Mouse (Mus musculus) embryonic facial prominence, embryonic 11.5 days (tissue): ENCODE measurements around the gene Dab1. TPM values are rescaled to one million over a fixed set of nuclear protein-coding genes. Genes with fewer than 3 reads are reported as not detected.
A peak's percentile ranks its signal among the peaks of the same experiment; 100 is the strongest.

Experiments used
- ATAC-seq: fragments of 200-750 bp; cut with Nextera tagmentation; replicated peaks from 2 replicates; pipeline ENCODE4 v1.8.0; 2017; ENCODE audit warnings: low read depth; ENCODE audit not compliant: insufficient number of reproducible peaks, low FRiP score, low TSS enrichment
- DNase-seq: peaks from one replicate; pipeline ENCODE4 v3.0.0-alpha.2; 2015; ENCODE audit warnings: low spot score
- H3K27ac ChIP-seq: fragments of 300-500 bp; sonication (generic); replicated peaks from 2 replicates; pipeline ENCODE4 v1.5.1; 2014; ENCODE audit warnings: mild to moderate bottlenecking, low read depth, low read length, control low read depth
- H3K27me3 ChIP-seq: fragments of 300-500 bp; sonication (generic); 2 replicates; pipeline ENCODE4 v1.6.1; 2014; ENCODE audit warnings: mild to moderate bottlenecking, low read length, moderate library complexity, mixed read lengths; ENCODE audit not compliant: control insufficient read depth, insufficient read depth
- H3K36me3 ChIP-seq: fragments of 300-500 bp; sonication (generic); replicated peaks from 2 replicates; pipeline ENCODE4 v1.6.1; 2014; ENCODE audit warnings: low read depth, mild to moderate bottlenecking, low read length, moderate library complexity, mixed read lengths; ENCODE audit not compliant: control insufficient read depth, insufficient read depth
- H3K4me1 ChIP-seq: fragments of 300-500 bp; sonication (generic); 2 replicates; pipeline ENCODE4 v1.6.1; 2014; ENCODE audit warnings: low read length, mixed read lengths; ENCODE audit not compliant: control insufficient read depth, insufficient read depth
- H3K4me2 ChIP-seq: fragments of 300-500 bp; sonication (generic); 2 replicates; pipeline ENCODE4 v1.6.1; 2014; ENCODE audit warnings: low read depth, mild to moderate bottlenecking, control low read depth, low read length, moderate library complexity
- H3K4me3 ChIP-seq: fragments of 300-500 bp; sonication (generic); 2 replicates; pipeline ENCODE4 v1.5.1; 2014; ENCODE audit warnings: low read depth, low read length, control low read depth
- H3K9ac ChIP-seq: fragments of 300-500 bp; sonication (generic); replicated peaks from 2 replicates; pipeline ENCODE4 v1.6.1; 2014; ENCODE audit warnings: mild to moderate bottlenecking, control low read depth, low read length
- H3K9me3 ChIP-seq: fragments of 300-500 bp; sonication (generic); replicated peaks from 2 replicates; pipeline ENCODE4 v1.6.1; 2016; ENCODE audit warnings: mild to moderate bottlenecking, low read length, inconsistent platforms, mixed read lengths; ENCODE audit not compliant: control insufficient read depth
- WGBS: fragments of 180-500 bp; shearing (Covaris S2); extraction: QIAGEN DNeasy Blood & Tissue Kit; methylation state at CpG from one replicate; pipeline ENCODE4 v1.1.7; 2014; 5-methylcytosine and 5-hydroxymethylcytosine counted together
- polyA plus RNA-seq: library from polyadenylated mRNA; unstranded; fragments of >200 nt; fragmentation: Nextera tagmentation; extraction: Ambion mirVana; gene quantifications from 2 replicates; pipeline ENCODE4 v1.2.1, GENCODE M21; 2014

The Dab1 gene
- polyA plus RNA-seq, 1 experiment from 2014 or later, result 17.6 TPM

DNA sequence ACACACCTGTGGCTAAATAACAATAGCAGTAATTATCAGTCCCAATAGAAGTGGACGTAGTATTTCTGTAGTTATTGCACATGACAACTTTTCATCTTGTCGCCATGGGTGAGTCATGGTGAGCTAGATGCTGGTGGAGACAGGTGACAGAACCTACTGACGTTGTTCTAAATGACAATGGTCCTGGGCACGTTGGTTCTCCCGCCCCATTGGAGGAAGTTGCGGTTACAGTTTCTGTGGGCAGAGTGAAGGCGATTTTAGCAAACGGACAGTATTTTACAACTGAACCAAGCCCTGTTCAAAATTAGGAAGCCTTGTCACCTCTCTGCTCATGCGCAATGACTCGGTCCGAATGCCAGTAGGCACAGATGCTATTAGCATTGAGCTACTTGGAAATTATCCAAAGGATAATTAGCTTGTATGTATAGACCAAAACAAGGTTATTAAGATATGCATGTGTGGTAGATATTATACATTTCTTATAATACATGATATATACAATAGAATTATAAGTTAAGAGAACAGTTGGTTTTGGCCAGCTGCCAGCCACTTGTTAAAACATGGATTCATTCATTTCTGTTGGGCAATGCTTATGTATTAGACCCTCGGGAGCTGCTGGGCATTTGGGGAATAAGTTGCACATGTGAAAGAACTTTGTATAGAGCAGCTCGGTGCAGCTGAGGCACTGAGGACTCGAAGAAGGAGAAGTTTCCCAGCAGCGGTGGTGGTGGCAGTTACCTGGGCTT lies 1093.4 kb downstream of the Dab1 start:
- no peak overlapping the region for H3K4me2 ChIP-seq
- no peak overlapping the region for H3K9ac ChIP-seq
- ATAC-seq (no peak), DNase-seq (no peak)
- no peaks in the 10 kb centered on the region for H3K9me3 ChIP-seq
- 85% methylated on average over 15 of the region's 15 CpGs for WGBS
- H3K27ac ChIP-seq, result no peak overlapping the region
- H3K36me3 ChIP-seq, result no peaks in the 10 kb centered on the region
- H3K4me1 ChIP-seq, result no peaks in the 10 kb centered on the region
- no peaks in the 10 kb centered on the region for H3K27me3 ChIP-seq
- H3K4me3 ChIP-seq, result no peak overlapping the region

DNA sequence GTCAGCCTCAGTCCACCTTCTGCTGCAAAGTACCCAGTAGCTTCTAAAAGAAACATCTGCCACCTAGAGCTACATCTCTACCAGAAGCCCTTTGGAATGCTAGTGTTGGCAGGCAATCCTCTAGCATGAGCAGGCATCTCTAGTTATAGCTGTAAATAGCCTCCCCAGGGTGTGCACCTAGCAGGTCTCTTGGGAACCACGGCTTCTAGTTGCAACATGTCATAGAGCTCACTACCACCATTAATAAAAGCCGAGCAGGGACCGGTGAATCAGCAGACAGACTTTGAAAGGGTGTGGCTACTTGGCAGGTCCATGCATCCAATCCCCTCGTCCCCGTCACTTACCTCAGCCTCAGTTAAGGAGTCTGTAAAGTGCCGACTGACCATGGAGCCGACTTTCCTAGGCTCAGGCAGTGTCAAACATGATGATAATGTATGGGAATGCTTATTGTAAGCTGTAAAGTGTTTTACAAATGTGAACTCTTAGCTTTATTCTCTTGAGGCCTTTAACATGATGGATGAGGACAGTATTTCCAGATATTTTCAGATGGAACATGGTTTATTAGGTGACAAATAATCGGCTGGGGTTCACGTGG lies 1095.9 kb downstream of the Dab1 start:
- WGBS, result 89% methylated on average over 9 of the region's 9 CpGs
- Histone ChIP-seq H3K9me3 (no peaks in the 10 kb centered on the region), H3K27ac (no peak overlapping the region), H3K9ac (no peak overlapping the region), H3K4me3 (no peak overlapping the region), H3K27me3 (no peaks in the 10 kb centered on the region), H3K4me2 (no peak overlapping the region), H3K4me1 (no peaks in the 10 kb centered on the region), H3K36me3 (no peaks in the 10 kb centered on the region)
- DNase-seq, result no peak
- ATAC-seq, result no peak

GRCm38 (mm10) chr4:104715857-104716256 lies 1096.7 kb downstream of the Dab1 start:
- no peaks in the 10 kb centered on the region for H3K27me3 ChIP-seq
- no peak for DNase-seq
- no peak overlapping the region for H3K9ac ChIP-seq
- no peak overlapping the region for H3K27ac ChIP-seq
- H3K4me1 ChIP-seq, result no peaks in the 10 kb centered on the region
- ATAC-seq, result no peak
- 85% methylated on average over 6 of the region's 6 CpGs for WGBS
- no peaks in the 10 kb centered on the region for H3K9me3 ChIP-seq
- H3K36me3 ChIP-seq, result no peaks in the 10 kb centered on the region
- H3K4me3 ChIP-seq, result no peak overlapping the region
- H3K4me2 ChIP-seq, result no peak overlapping the region

- no peaks in the 10 kb centered on the region for H3K27me3 ChIP-seq
- no peaks in the 10 kb centered on the region for H3K4me1 ChIP-seq
- ATAC-seq (no peak), DNase-seq (no peak)
- H3K27ac ChIP-seq, result no peak overlapping the region
- H3K9ac ChIP-seq, result no peak overlapping the region
- H3K36me3 ChIP-seq, result no peaks in the 10 kb centered on the region
- no peak overlapping the region for H3K4me2 ChIP-seq
- 75% methylated on average over 1 of the region's 1 CpGs for WGBS
- no peak overlapping the region for H3K4me3 ChIP-seq
- H3K9me3 ChIP-seq, result no peaks in the 10 kb centered on the region
Measured at GRCm38 (mm10) chr4:104716506-104716905, 1097.3 kb downstream of the Dab1 start.

- 56% methylated on average over 13 of the region's 13 CpGs for WGBS
- Histone ChIP-seq H3K4me3 (no peak overlapping the region), H3K36me3 (no peaks in the 10 kb centered on the region), H3K9ac (no peak overlapping the region), H3K27ac (no peak overlapping the region), H3K4me1 (no peaks in the 10 kb centered on the region), H3K9me3 (no peaks in the 10 kb centered on the region), H3K4me2 (no peak overlapping the region), H3K27me3 (no peaks in the 10 kb centered on the region)
- no peak for DNase-seq
- 0 out of 2 replicates have a peak, but pooled peaks have one; percentile 32 for ATAC-seq
Measured at GRCm38 (mm10) chr4:104718973-104719795, 1100.0 kb downstream of the Dab1 start.

- no peak overlapping the region for H3K4me2 ChIP-seq
- 82% methylated on average over 6 of the region's 6 CpGs for WGBS
Measured at GRCm38 (mm10) chr4:104723527-104724045, 1104.4 kb downstream of the Dab1 start.

DNA sequence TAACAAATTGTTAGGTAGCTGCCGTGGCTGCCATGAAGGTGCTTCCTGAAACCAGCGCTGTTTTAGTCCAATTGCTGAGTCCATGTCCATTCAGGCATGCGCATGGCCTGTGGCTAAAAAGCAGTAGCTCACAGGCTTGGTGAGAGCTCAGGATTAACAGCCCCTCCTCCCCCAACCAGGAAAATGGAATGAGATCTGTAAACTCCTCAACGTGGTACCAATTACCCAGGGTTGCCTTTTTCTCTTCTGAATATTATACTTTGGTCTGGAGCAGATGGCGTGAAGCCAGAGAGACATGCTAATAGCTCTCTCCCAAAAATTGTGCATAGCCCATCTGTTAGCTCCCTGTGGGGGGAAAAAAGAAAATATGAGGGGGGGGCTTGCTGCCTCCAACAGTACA lies 1105.1 kb downstream of the Dab1 start:
- Histone ChIP-seq H3K9me3 (no peaks in the 10 kb centered on the region), H3K4me1 (no peaks in the 10 kb centered on the region), H3K4me2 (no peak overlapping the region), H3K9ac (no peak overlapping the region), H3K36me3 (no peaks in the 10 kb centered on the region), H3K27me3 (no peaks in the 10 kb centered on the region), H3K4me3 (no peak overlapping the region), H3K27ac (no peak overlapping the region)
- peak; percentile 74 for DNase-seq
- ATAC-seq, result no peak
- WGBS, result 49% methylated on average over 5 of the region's 5 CpGs

More at GRCm38 (mm10) chr4:104723527-104724045, 1104.4 kb downstream of the Dab1 start:
- no peak for DNase-seq
- Histone ChIP-seq H3K36me3 (no peaks in the 10 kb centered on the region), H3K9ac (no peak overlapping the region), H3K9me3 (no peaks in the 10 kb centered on the region), H3K4me3 (no peak overlapping the region), H3K27ac (no peak overlapping the region), H3K27me3 (no peaks in the 10 kb centered on the region), H3K4me1 (no peaks in the 10 kb centered on the region)
- ATAC-seq, result no peak
